Mouse (Mus musculus) erythroblast, embryonic 14.5 days (primary cell): ENCODE data around the gene 9230102O04Rik.

ENCODE experiments used
- GATA1 ChIP-seq: IDR thresholded peaks from 2 replicates; pipeline ENCODE4 v1.6.1; 2012; ENCODE audit warnings: low read length, inconsistent platforms, mixed read lengths
- TAL1 ChIP-seq: IDR thresholded peaks from 3 replicates; pipeline ENCODE4 v1.6.1; 2012; ENCODE audit warnings: low read length, inconsistent platforms, mixed read lengths

- TF ChIP-seq TAL1 (no peak), GATA1 (no peak)
These were observed 6.2 kb downstream of the 9230102O04Rik start for GRCm38 (mm10) chr2:9882926-9883802.
